Mouse (Mus musculus): ENCODE data around the gene Ramp1.

GRCm38 (mm10) chr1:91180723-91181122 is 1.1 kb downstream of the Ramp1 start:
- TF ChIP-seq POLR2A (IDR thresholded peaks at IDR 0.05; ENCODE audit: control insufficient read depth, extremely low read depth, insufficient read depth, low read length, poor library complexity) (no peak), CTCF (IDR thresholded peaks at IDR 0.05; ENCODE audit: borderline replicate concordance, control insufficient read depth, extremely low read depth, insufficient read depth, low read length, poor library complexity) (no peak)

Data from thymus, adult 2 months (tissue).